In the genomic region with DNA sequence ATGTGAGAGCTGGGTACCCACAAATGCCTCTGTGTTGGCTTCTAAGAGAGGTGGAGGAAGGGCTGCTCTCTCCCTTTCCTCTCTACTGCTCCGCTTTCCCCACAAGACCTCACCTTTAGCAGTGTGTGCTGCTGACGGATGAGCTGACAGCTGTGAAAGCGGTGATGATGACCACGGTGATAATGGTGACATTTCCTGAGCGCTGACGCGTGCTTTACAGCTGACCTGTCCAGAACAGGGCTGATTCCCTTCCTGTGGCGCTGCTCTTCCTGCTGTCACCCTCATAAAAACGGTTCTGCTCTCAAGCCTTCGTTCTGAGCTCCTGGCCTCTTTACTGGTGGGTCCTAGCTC, we compare ENCODE assay signal across 16 mouse cellular contexts.
DNase-seq lines count a peak whose midpoint lies in the region; ATAC-seq and TF ChIP-seq lines count a peak whose summit lies in the region.
"Had no signal": no experiment of that assay in that cellular context is flagged by ENCODE, and none has a peak within 500 bp of the region (broad histone marks: within the 10 kb centered on the region; RNA-seq: fewer than 3 reads in every experiment).

No protein-coding gene starts in this region.

- peaks cover 15 to 24% of the 10 kb centered on the region in 2 experiments for H3K4me1 ChIP-seq in heart, embryonic 14.5 days (ENCODE audit: control insufficient read depth in 2 of 2, insufficient read depth in 2 of 2, low read length in 2 of 2)
- H3K4me1 ChIP-seq in midbrain, postnatal 0 days (ENCODE audit: insufficient read depth, low read length): no peaks in the 10 kb centered on the region
- H3K4me1 ChIP-seq in midbrain, embryonic 14.5 days (ENCODE audit: control insufficient read depth, insufficient read depth, low read length): peaks cover 12% of the 10 kb centered on the region; the same call in 1 of the 2 replicates
- 0 out of 2 replicates have a peak, but pooled peaks cover 6% of the 10 kb centered on the region for H3K4me1 ChIP-seq in forebrain, postnatal 0 days (ENCODE audit: insufficient read depth)

- TF ChIP-seq CTCF in midbrain, postnatal 0 days (IDR thresholded peaks at IDR 0.05): no peak
- TF ChIP-seq CTCF in forebrain, postnatal 0 days (IDR thresholded peaks at IDR 0.05; ENCODE audit: low read depth): no peak

- H3K4me3 ChIP-seq in heart, embryonic 14.5 days (ENCODE audit: control insufficient read depth in 1 of 2, insufficient read depth in 1 of 2, low read depth in 1 of 2, low read length in 2 of 2): no peak overlapping the region
- no peak overlapping the region for H3K4me3 ChIP-seq in midbrain, postnatal 0 days (ENCODE audit: low read depth, low read length)
- H3K4me3 ChIP-seq in midbrain, embryonic 14.5 days (replicated peaks; ENCODE audit: low read depth, low read length): no peak overlapping the region
- no peak overlapping the region for H3K4me3 ChIP-seq in forebrain, postnatal 0 days (ENCODE audit: low read depth, low read length)

- no peak for DNase-seq in heart, postnatal 4 days
- no peak for DNase-seq in midbrain, postnatal 0 days (ENCODE audit: low spot score)
- DNase-seq in midbrain, embryonic 14.5 days: no peak
- DNase-seq in forebrain, postnatal 0 days: no peak
- no peak for DNase-seq in spleen, postnatal 14 days (ENCODE audit: low spot score in 2 of 2)
- DNase-seq in lung, postnatal 4 days: no peak
- DNase-seq: cerebellum, adult 8-10 months; kidney, adult 9 months; left cerebral cortex, postnatal 4 days; lung, postnatal 14 days; spleen, adult 18-20 months; thymus, postnatal 36 days had no signal

- no peak overlapping the region for H3K9ac ChIP-seq in heart, embryonic 14.5 days (ENCODE audit: low read length)
- H3K9ac ChIP-seq in midbrain, postnatal 0 days (replicated peaks; ENCODE audit: low read length, poor library complexity, severe bottlenecking): no peak overlapping the region
- no peak overlapping the region for H3K9ac ChIP-seq in midbrain, embryonic 14.5 days (replicated peaks; ENCODE audit: low read length)
- 0 out of 2 replicates have a peak overlapping the region, but pooled peaks have one; percentile 14 for H3K9ac ChIP-seq in forebrain, postnatal 0 days

- H3K4me2 ChIP-seq in heart, embryonic 14.5 days (ENCODE audit: low read length): peak overlapping the region; percentile 7; the same call in 1 of the 2 replicates
- no peak overlapping the region for H3K4me2 ChIP-seq in midbrain, postnatal 0 days (ENCODE audit: low read depth, low read length, poor library complexity, severe bottlenecking)
- no peak overlapping the region for H3K4me2 ChIP-seq in midbrain, embryonic 14.5 days (ENCODE audit: low read length)
- H3K4me2 ChIP-seq in forebrain, postnatal 0 days (ENCODE audit: low read depth): no peak overlapping the region

- no peaks in the 10 kb centered on the region for H3K27me3 ChIP-seq in heart, embryonic 14.5 days (ENCODE audit: control insufficient read depth, insufficient read depth, low read length)
- no peaks in the 10 kb centered on the region for H3K27me3 ChIP-seq in midbrain, postnatal 0 days (ENCODE audit: insufficient read depth, low read length)
- no peaks in the 10 kb centered on the region for H3K27me3 ChIP-seq in midbrain, embryonic 14.5 days (ENCODE audit: control insufficient read depth, insufficient read depth, low read length)
- no peaks in the 10 kb centered on the region for H3K27me3 ChIP-seq in forebrain, postnatal 0 days (ENCODE audit: insufficient read depth, low read length)

- H3K9me3 ChIP-seq in heart, embryonic 14.5 days (ENCODE audit: control insufficient read depth, low read length): no peaks in the 10 kb centered on the region
- no peaks in the 10 kb centered on the region for H3K9me3 ChIP-seq in midbrain, postnatal 0 days (ENCODE audit: low read length)
- H3K9me3 ChIP-seq in midbrain, embryonic 14.5 days (ENCODE audit: control insufficient read depth, low read length): no peaks in the 10 kb centered on the region
- H3K9me3 ChIP-seq in forebrain, postnatal 0 days (ENCODE audit: low read length): no peaks in the 10 kb centered on the region

- 10% methylated on average over 10 of the region's 10 CpGs for WGBS in heart, embryonic 14.5 days
- 80% methylated on average over 10 of the region's 10 CpGs for WGBS in midbrain, postnatal 0 days
- 76% methylated on average over 10 of the region's 10 CpGs for WGBS in midbrain, embryonic 14.5 days
- WGBS in forebrain, postnatal 0 days: 71% methylated on average over 10 of the region's 10 CpGs

- H3K36me3 ChIP-seq in heart, embryonic 14.5 days (ENCODE audit: control insufficient read depth, insufficient read depth, low read length): no peaks in the 10 kb centered on the region
- H3K36me3 ChIP-seq in midbrain, postnatal 0 days (ENCODE audit: insufficient read depth, low read length): no peaks in the 10 kb centered on the region
- H3K36me3 ChIP-seq in midbrain, embryonic 14.5 days (ENCODE audit: control insufficient read depth, insufficient read depth, low read length): no peaks in the 10 kb centered on the region
- H3K36me3 ChIP-seq in forebrain, postnatal 0 days (ENCODE audit: insufficient read depth): no peaks in the 10 kb centered on the region

- no peak; the same call in 1 of the 2 replicates for ATAC-seq in heart, embryonic 14.5 days (ENCODE audit: insufficient number of reproducible peaks, insufficient read depth, low FRiP score, low read depth)
- no peak for ATAC-seq in midbrain, postnatal 0 days (ENCODE audit: low FRiP score)
- ATAC-seq in midbrain, embryonic 14.5 days (ENCODE audit: low FRiP score, low TSS enrichment): no peak
- ATAC-seq in forebrain, postnatal 0 days: no peak; the same call in 1 of the 2 replicates
- ATAC-seq in monocyte, adult 5-6 weeks (replicated peaks; ENCODE audit: insufficient number of reproducible peaks, low FRiP score, low TSS enrichment, poor library complexity, severe bottlenecking): 0 out of 2 replicates have a peak, but pooled peaks have one; percentile 50
- ATAC-seq: CD4-positive, CD25-positive, alpha-beta regulatory T cell, adult 4 months; inflammation-experienced regulatory T-cells, adult 6 months had no signal

- peak overlapping the region in 1 of 2 experiments; percentile 48; a peak in 1 of 4 replicates for H3K27ac ChIP-seq in heart, embryonic 14.5 days (replicated peaks in 1 of 2; ENCODE audit: control insufficient read depth in 1 of 2, insufficient read depth in 1 of 2, low read depth in 2 of 2, low read length in 2 of 2)
- H3K27ac ChIP-seq in midbrain, postnatal 0 days (ENCODE audit: low read depth, low read length): peak overlapping the region; percentile 52
- H3K27ac ChIP-seq in midbrain, embryonic 14.5 days (replicated peaks; ENCODE audit: low read depth, low read length): no peak overlapping the region
- peak overlapping the region; percentile 54 for H3K27ac ChIP-seq in forebrain, postnatal 0 days (ENCODE audit: low read depth, low read length)
